Mouse (Mus musculus) G1E (cell line): ENCODE data around the gene Hrh2. TPM values are rescaled to one million over a fixed set of nuclear protein-coding genes. Genes with fewer than 3 reads are reported as not detected.

Experiments
- ATAC-seq: 2 replicates; pipeline ENCODE4 v1.8.0; 2016; ENCODE audit warnings: mild to moderate bottlenecking; ENCODE audit not compliant: insufficient number of reproducible peaks, poor library complexity, low FRiP score, severe bottlenecking; ENCODE audit errors: extremely low read depth
- DNase-seq: peaks from one replicate; pipeline ENCODE4 v3.0.0; 2012; ENCODE audit warnings: low spot score
- H3K27me3 ChIP-seq: 2 replicates; pipeline ENCODE4 v1.6.1; 2012; ENCODE audit warnings: mild to moderate bottlenecking, low read length, inconsistent platforms; ENCODE audit not compliant: insufficient read depth
- H3K36me3 ChIP-seq: replicated peaks from 2 replicates; pipeline ENCODE3; 2012; ENCODE audit warnings: mild to moderate bottlenecking, inconsistent platforms
- H3K4me1 ChIP-seq: 2 replicates; pipeline ENCODE4 v1.6.1; 2012; ENCODE audit warnings: low read depth, low read length, inconsistent platforms, mixed read lengths; ENCODE audit not compliant: insufficient read depth
- H3K4me3 ChIP-seq: 2 replicates; pipeline ENCODE4 v1.5.1; 2012; ENCODE audit warnings: low read depth, mild to moderate bottlenecking, inconsistent platforms, low read length, moderate library complexity, mixed read lengths
- H3K9me3 ChIP-seq: replicated peaks from 2 replicates; pipeline ENCODE4 v1.6.1; 2012; ENCODE audit warnings: inconsistent platforms
- CTCF ChIP-seq: IDR thresholded peaks from 2 replicates; pipeline ENCODE4 v1.5.1; 2012; ENCODE audit warnings: low read depth, low read length, inconsistent platforms, mixed read lengths
- GATA1 ChIP-seq: IDR thresholded peaks from 2 replicates; pipeline ENCODE4 v1.6.1; 2012; ENCODE audit warnings: borderline replicate concordance, low read length, inconsistent platforms, mixed read lengths
- GATA2 ChIP-seq: IDR thresholded peaks from 2 replicates; pipeline ENCODE4 v1.6.1; 2012; ENCODE audit warnings: low read depth, low read length, inconsistent platforms, borderline replicate concordance
- POLR2AphosphoS5 ChIP-seq: IDR thresholded peaks from 2 replicates; pipeline ENCODE4 v1.6.1; 2012; ENCODE audit warnings: low read depth, low read length, inconsistent platforms; ENCODE audit not compliant: insufficient replicate concordance
- TAL1 ChIP-seq: conservative IDR thresholded peaks from 2 replicates; pipeline ENCODE4 v1.6.1; 2012; ENCODE audit warnings: low read depth, low read length, inconsistent platforms, mixed read lengths
- polyA plus RNA-seq: library from polyadenylated mRNA; stranded (reverse); fragments of >175 nt; gene quantifications from 2 replicates; pipeline ENCODE4 v1.2.3, GENCODE M21; 2012
- total RNA-seq, 2 experiments: library from RNA; stranded (forward) in 1 of 2; stranded (reverse) in 1 of 2; fragments of 200-1000 nt in 1 of 2; fragments of >200 nt in 1 of 2; fragmentation: Nextera tagmentation in 1 of 2; gene quantifications; 2 replicates each; pipeline ENCODE4 v1.2.3; 2014 to 2017

The Hrh2 gene
- total and polyA plus RNA-seq, 3 experiments = 0.05 TPM; not detected in 2

DNA sequence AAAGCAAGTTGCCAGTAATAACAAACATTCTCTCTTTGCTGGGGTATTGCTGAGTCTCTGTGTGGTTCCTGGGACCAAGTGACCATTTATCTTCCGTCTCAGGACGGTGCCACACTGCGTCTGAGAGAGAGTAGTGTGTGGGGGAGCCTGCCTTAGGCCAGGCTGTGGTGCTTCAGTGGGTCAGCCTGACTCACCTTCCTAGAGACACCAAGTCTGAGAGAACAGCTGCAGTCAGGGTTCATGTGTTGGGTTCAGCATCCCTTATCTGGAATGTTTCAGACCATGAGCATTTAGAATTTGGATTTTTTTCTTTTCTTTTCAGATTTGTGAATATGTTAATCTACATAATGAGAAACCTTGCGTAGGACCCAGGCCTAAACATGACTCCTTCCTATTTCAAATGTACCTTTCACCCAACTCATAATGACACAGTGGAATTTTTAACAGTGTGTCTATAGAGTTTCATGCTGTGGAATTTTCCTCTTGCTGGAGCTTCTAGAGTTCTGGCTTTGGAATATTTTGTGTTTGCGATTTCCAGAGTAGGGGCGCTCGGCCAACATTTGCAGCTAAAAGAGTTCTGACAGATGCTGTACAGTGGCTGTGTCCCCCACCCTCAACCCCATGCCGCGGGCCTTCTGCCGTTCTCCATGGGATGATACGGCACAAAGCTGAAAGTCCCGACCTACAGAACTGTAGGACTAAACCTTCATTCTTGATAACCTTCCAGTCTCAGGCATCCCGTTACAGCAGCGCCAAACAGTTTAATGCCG, 71.0 kb downstream of the Hrh2 start:
- no peak for ATAC-seq

DNA sequence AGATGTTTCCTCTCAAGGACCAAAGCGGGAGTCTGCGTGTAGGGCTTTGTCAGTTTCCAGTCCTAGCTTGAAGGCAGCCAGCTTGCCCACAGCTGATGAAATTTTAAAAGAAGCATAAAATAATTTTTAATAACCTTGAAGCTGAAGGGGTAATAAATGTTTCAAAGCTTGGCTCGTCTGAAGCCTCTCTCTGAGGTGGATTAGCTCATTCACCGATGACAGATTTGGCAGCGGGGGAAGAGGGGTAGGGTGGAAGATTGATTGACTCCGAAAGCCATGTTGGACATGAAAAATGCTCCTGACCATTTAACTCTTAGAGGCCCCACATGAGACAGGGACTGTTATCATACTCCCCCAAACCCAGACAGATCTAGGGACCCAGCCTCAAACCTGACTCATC, 71.7 kb downstream of the Hrh2 start:
- no peak overlapping the region for H3K4me3 ChIP-seq

More for the DNA sequence above, 71.0 kb downstream of the Hrh2 start:
- peaks cover 30% of the 10 kb centered on the region for H3K9me3 ChIP-seq
- H3K27me3 ChIP-seq = no peaks in the 10 kb centered on the region
- no peak overlapping the region for H3K4me3 ChIP-seq
- TF ChIP-seq GATA2 (no peak), CTCF (no peak), POLR2AphosphoS5 (no peak), GATA1 (no peak), TAL1 (no peak)
- H3K4me1 ChIP-seq = no peaks in the 10 kb centered on the region
- no peaks in the 10 kb centered on the region for H3K36me3 ChIP-seq
- DNase-seq = no peak

GRCm38 (mm10) chr13:54266472-54266871, 74.5 kb downstream of the Hrh2 start:
- no peak overlapping the region for H3K4me3 ChIP-seq
- no peaks in the 10 kb centered on the region for H3K4me1 ChIP-seq
- DNase-seq (no peak), ATAC-seq (no peak)
- TF ChIP-seq GATA1 = no peak
- no peak for TF ChIP-seq CTCF
- TF ChIP-seq TAL1 = no peak
- TF ChIP-seq GATA2 = no peak
- TF ChIP-seq POLR2AphosphoS5 = no peak
- H3K27me3 ChIP-seq = no peaks in the 10 kb centered on the region
- peaks cover 18% of the 10 kb centered on the region for H3K9me3 ChIP-seq
- H3K36me3 ChIP-seq = no peaks in the 10 kb centered on the region

More for the DNA sequence above, 71.7 kb downstream of the Hrh2 start:
- Histone ChIP-seq H3K27me3 (no peaks in the 10 kb centered on the region), H3K4me1 (no peaks in the 10 kb centered on the region), H3K36me3 (no peaks in the 10 kb centered on the region), H3K9me3 (peaks cover 25% of the 10 kb centered on the region)
- TF ChIP-seq TAL1 = no peak
- no peak for TF ChIP-seq GATA2
- no peak for TF ChIP-seq GATA1
- ATAC-seq (no peak), DNase-seq (no peak)

DNA sequence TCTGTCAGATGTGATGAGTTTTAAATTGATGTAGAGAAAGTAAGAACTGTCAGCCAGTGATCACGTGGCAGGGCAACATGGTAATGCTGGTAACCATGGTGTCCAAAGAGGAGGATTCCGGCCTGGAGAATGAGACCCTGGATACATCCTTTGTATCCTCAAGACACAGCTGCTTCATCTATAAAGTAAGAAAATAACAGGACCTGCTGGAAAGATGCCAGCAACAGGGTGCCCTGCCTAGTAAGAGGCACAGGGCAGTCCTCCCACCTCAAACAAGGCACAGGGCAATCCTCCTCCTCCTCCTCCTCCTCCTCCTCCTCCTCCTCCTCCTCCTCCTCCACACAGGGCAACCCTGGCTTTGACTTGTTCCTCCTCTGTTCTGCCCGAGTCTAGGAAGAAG, 77.2 kb downstream of the Hrh2 start:
- ATAC-seq (no peak), DNase-seq (no peak)
- Histone ChIP-seq H3K9me3 (peaks cover 19% of the 10 kb centered on the region), H3K4me1 (no peaks in the 10 kb centered on the region), H3K4me3 (no peak overlapping the region), H3K27me3 (no peaks in the 10 kb centered on the region), H3K36me3 (no peaks in the 10 kb centered on the region)
- TF ChIP-seq TAL1 (no peak), CTCF (no peak), POLR2AphosphoS5 (no peak), GATA2 (no peak), GATA1 (no peak)

- peaks cover 21% of the 10 kb centered on the region for H3K9me3 ChIP-seq
- H3K4me3 ChIP-seq = no peak overlapping the region
- TF ChIP-seq POLR2AphosphoS5 = no peak
- no peak for TF ChIP-seq CTCF
- no peaks in the 10 kb centered on the region for H3K27me3 ChIP-seq
- ATAC-seq = no peak
- H3K4me1 ChIP-seq = no peaks in the 10 kb centered on the region
- no peak for DNase-seq
- H3K36me3 ChIP-seq = no peaks in the 10 kb centered on the region
Measured at GRCm38 (mm10) chr13:54269628-54270027, 77.7 kb downstream of the Hrh2 start.

DNA sequence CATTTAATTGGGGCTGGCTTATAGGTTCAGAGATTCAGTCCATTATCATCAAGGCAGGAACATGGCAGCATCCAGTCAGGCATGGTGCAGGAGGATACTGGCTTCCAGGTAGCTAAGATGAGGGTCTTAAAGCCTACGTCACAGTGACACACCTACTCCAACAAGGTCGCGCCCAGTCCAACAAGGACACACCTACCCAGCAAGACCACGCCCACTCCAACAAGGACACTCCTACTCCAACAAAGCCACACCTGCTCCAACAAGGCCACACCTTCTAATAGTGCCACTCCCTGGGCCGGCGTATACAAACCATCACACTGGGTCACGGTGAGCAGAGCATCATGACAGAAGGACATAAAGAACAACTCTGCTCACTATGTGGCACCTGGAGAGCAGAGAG, 80.1 kb downstream of the Hrh2 start:
- TF ChIP-seq GATA2 (no peak), CTCF (no peak), TAL1 (no peak), GATA1 (no peak), POLR2AphosphoS5 (no peak)
- no peak for DNase-seq
- Histone ChIP-seq H3K4me1 (no peaks in the 10 kb centered on the region), H3K9me3 (peaks cover 14% of the 10 kb centered on the region), H3K27me3 (no peaks in the 10 kb centered on the region), H3K36me3 (no peaks in the 10 kb centered on the region), H3K4me3 (no peak overlapping the region)
- no peak for ATAC-seq

DNA sequence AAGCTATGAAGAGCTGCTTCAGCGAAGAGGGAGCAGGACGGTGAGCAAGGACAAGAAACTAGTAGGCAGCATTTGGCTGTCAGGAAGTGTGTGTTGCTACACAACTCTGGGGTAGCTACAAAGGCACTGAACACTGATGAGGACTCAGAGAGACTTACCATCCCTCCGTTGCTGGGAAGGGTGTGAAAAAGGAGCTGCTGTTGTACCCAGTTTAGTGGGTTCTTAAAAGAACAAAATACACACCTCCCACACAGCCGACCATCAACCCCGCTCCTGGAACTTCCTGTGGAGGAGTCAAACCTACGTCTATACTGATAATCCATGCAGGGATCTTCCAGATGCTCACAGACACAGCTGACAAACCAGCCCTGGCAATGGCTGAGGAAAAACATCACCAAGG, 85.5 kb downstream of the Hrh2 start:
- no peak for ATAC-seq
- DNase-seq = no peak

More for the DNA sequence above, 85.5 kb downstream of the Hrh2 start:
- H3K9me3 ChIP-seq = peaks cover 25% of the 10 kb centered on the region
- H3K36me3 ChIP-seq = no peaks in the 10 kb centered on the region
- H3K27me3 ChIP-seq = no peaks in the 10 kb centered on the region
- H3K4me1 ChIP-seq = no peaks in the 10 kb centered on the region
- H3K4me3 ChIP-seq = no peak overlapping the region
- no peak for TF ChIP-seq GATA2
